Mouse (Mus musculus) neural tube, embryonic 11.5 days (tissue): ENCODE results near the gene Olfr577. TPM values are rescaled to one million over a fixed set of nuclear protein-coding genes. Genes with fewer than 3 reads are reported as not detected.

ENCODE experiments used
- ATAC-seq: fragments of 200-750 bp; cut with Nextera tagmentation; 2 replicates; pipeline ENCODE4 v1.8.0; 2017; ENCODE audit warnings: moderate number of reproducible peaks, mild to moderate bottlenecking, moderate TSS enrichment, moderate library complexity; ENCODE audit not compliant: insufficient read depth, low FRiP score, low TSS enrichment
- DNase-seq: peaks from one replicate; pipeline ENCODE4 v3.0.0-alpha.2; 2015; ENCODE audit warnings: low spot score
- H3K27ac ChIP-seq: fragments of 300-500 bp; sonication (generic); 2 replicates; pipeline ENCODE4 v1.5.1; 2014; ENCODE audit warnings: low read depth, mild to moderate bottlenecking, low read length
- H3K27me3 ChIP-seq: fragments of 300-500 bp; sonication (generic); 2 replicates; pipeline ENCODE4 v1.6.1; 2014; ENCODE audit warnings: mild to moderate bottlenecking, low read length, mixed read lengths; ENCODE audit not compliant: control insufficient read depth, insufficient read depth
- H3K36me3 ChIP-seq: fragments of 300-500 bp; sonication (generic); 2 replicates; pipeline ENCODE4 v1.6.1; 2014; ENCODE audit warnings: mild to moderate bottlenecking, low read length, moderate library complexity, mixed read lengths; ENCODE audit not compliant: control insufficient read depth, insufficient read depth
- H3K4me1 ChIP-seq: fragments of 300-500 bp; sonication (generic); 2 replicates; pipeline ENCODE4 v1.6.1; 2014; ENCODE audit warnings: low read length, mixed read lengths; ENCODE audit not compliant: control insufficient read depth, insufficient read depth
- H3K4me2 ChIP-seq: fragments of 300-500 bp; sonication (generic); 2 replicates; pipeline ENCODE4 v1.6.1; 2014; ENCODE audit warnings: low read depth, mild to moderate bottlenecking, moderate library complexity
- H3K4me3 ChIP-seq: fragments of 300-500 bp; sonication (generic); 2 replicates; pipeline ENCODE4 v1.5.1; 2014; ENCODE audit warnings: low read depth, low read length
- H3K9ac ChIP-seq: fragments of 300-500 bp; sonication (generic); 2 replicates; pipeline ENCODE4 v1.6.1; 2014; ENCODE audit warnings: mild to moderate bottlenecking, low read length
- H3K9me3 ChIP-seq: fragments of 300-500 bp; sonication (generic); 2 replicates; pipeline ENCODE4 v1.6.1; 2016; ENCODE audit warnings: low read length; ENCODE audit not compliant: control insufficient read depth
- WGBS: fragments of 180-500 bp; shearing (Covaris S2); extraction: QIAGEN DNeasy Blood & Tissue Kit; methylation state at CpG from one replicate; pipeline ENCODE4 v1.1.7; 2014; 5-methylcytosine and 5-hydroxymethylcytosine counted together
- polyA plus RNA-seq: library from polyadenylated mRNA; unstranded; fragments of >200 nt; fragmentation: Nextera tagmentation; extraction: Ambion mirVana; gene quantifications from 2 replicates; pipeline ENCODE4 v1.2.1, GENCODE M21; 2014

Olfr577 gene
- polyA plus RNA-seq, 1 experiment from 2014 or later = not detected

- Histone ChIP-seq H3K4me3 (no peak within 1 kb of the TSS), H3K4me2 (no peak within 1 kb of the TSS), H3K27me3 (no peaks in the 10 kb centered on the region), H3K4me1 (no peaks in the 10 kb centered on the region), H3K9me3 (no peaks in the 10 kb centered on the region), H3K27ac (no peak within 1 kb of the TSS), H3K9ac (no peak within 1 kb of the TSS), H3K36me3 (no peaks in the 10 kb centered on the region)
- ATAC-seq = no peak
- 88% methylated on average over 2 of the region's 2 CpGs for WGBS
- no peak for DNase-seq
Observed at GRCm38 (mm10) chr7:102942475-102942874, 33.3 kb downstream of the Olfr577 start, which contains the start of gene Olfr573-ps1. Gene Olfr573-ps1, minus strand, starts transcription at chr7:102942575.

GRCm38 (mm10) chr7:102927105-102927504 lies 48.6 kb downstream of the Olfr577 start:
- Histone ChIP-seq H3K4me1 (no peaks in the 10 kb centered on the region), H3K9me3 (no peaks in the 10 kb centered on the region), H3K36me3 (no peaks in the 10 kb centered on the region), H3K9ac (no peak overlapping the region), H3K27ac (no peak overlapping the region), H3K4me2 (no peak overlapping the region), H3K27me3 (no peaks in the 10 kb centered on the region), H3K4me3 (no peak overlapping the region)
- 77% methylated on average over 3 of the region's 3 CpGs for WGBS
- DNase-seq (no peak), ATAC-seq (no peak)

GRCm38 (mm10) chr7:102924109-102924508 lies 51.6 kb downstream of the Olfr577 start, which contains the start of gene Olfr572:
Gene Olfr572, plus strand, starts transcription at chr7:102924409.
- Histone ChIP-seq H3K27ac (no peak within 1 kb of the TSS), H3K4me1 (no peaks in the 10 kb centered on the region), H3K36me3 (no peaks in the 10 kb centered on the region), H3K9me3 (no peaks in the 10 kb centered on the region), H3K4me2 (no peak within 1 kb of the TSS), H3K27me3 (no peaks in the 10 kb centered on the region), H3K9ac (no peak within 1 kb of the TSS), H3K4me3 (no peak within 1 kb of the TSS)
- 50% methylated on average over 1 of the region's 1 CpGs for WGBS
- ATAC-seq = no peak
- no peak for DNase-seq

Other genes starting within 250 kb of the Olfr577 start
- not detected in 2 replicates for gene Olfr559, start 248.5 kb downstream of the Olfr577 start, polyA plus RNA-seq
- gene Olfr560, start 216.6 kb downstream of the Olfr577 start, polyA plus RNA-seq = not detected in 2 replicates
- not detected in 2 replicates for gene Olfr78, start 216.5 kb downstream of the Olfr577 start, polyA plus RNA-seq
- gene Olfr561, start 204.7 kb downstream of the Olfr577 start, polyA plus RNA-seq = not detected in 2 replicates
- gene Olfr564, start 172.5 kb downstream of the Olfr577 start, polyA plus RNA-seq = not detected in 2 replicates
- not detected in 2 replicates for gene Olfr566, start 117.2 kb downstream of the Olfr577 start, polyA plus RNA-seq
- not detected in 2 replicates for gene Olfr568, start 98.8 kb downstream of the Olfr577 start, polyA plus RNA-seq
- gene Olfr569, start 85.1 kb downstream of the Olfr577 start, polyA plus RNA-seq = not detected in 2 replicates
- gene Olfr570, start 81.4 kb downstream of the Olfr577 start, polyA plus RNA-seq = not detected in 2 replicates
- not detected in 2 replicates for gene Olfr571, start 58.4 kb downstream of the Olfr577 start, polyA plus RNA-seq
- not detected in 2 replicates for gene Olfr572, start 51.5 kb downstream of the Olfr577 start, polyA plus RNA-seq
- not detected in 2 replicates for gene Olfr573-ps1, start 33.4 kb downstream of the Olfr577 start, polyA plus RNA-seq
- gene Olfr574, start 27.5 kb downstream of the Olfr577 start, polyA plus RNA-seq = not detected in 2 replicates
- gene Olfr575, start 17.2 kb downstream of the Olfr577 start, polyA plus RNA-seq = not detected in 2 replicates
- gene Olfr576, start 13.3 kb downstream of the Olfr577 start, polyA plus RNA-seq = not detected in 2 replicates
- gene Olfr578, start 13.4 kb upstream of the Olfr577 start, polyA plus RNA-seq = not detected in 2 replicates
- not detected in 2 replicates for gene Olfr582, start 62.1 kb upstream of the Olfr577 start, polyA plus RNA-seq
- gene Olfr583, start 75.4 kb upstream of the Olfr577 start, polyA plus RNA-seq = not detected in 2 replicates
- not detected in 2 replicates for gene Olfr584, start 105.9 kb upstream of the Olfr577 start, polyA plus RNA-seq
- gene Olfr585, start 121.8 kb upstream of the Olfr577 start, polyA plus RNA-seq = not detected in 2 replicates
- gene Olfr586, start 149.7 kb upstream of the Olfr577 start, polyA plus RNA-seq = not detected in 2 replicates
- not detected in 2 replicates for gene Olfr588-ps1, start 164.9 kb upstream of the Olfr577 start, polyA plus RNA-seq
- not detected in 2 replicates for gene Olfr589, start 180.4 kb upstream of the Olfr577 start, polyA plus RNA-seq
- gene Olfr591, start 202.4 kb upstream of the Olfr577 start, polyA plus RNA-seq = not detected in 2 replicates
- not detected in 2 replicates for gene Olfr592, start 208.9 kb upstream of the Olfr577 start, polyA plus RNA-seq
- gene Olfr593, start 235.9 kb upstream of the Olfr577 start, polyA plus RNA-seq = not detected in 2 replicates
- not detected in 2 replicates for gene Olfr594, start 241.1 kb upstream of the Olfr577 start, polyA plus RNA-seq